Mouse (Mus musculus): Measurements from ENCODE around the gene Zfp109.
"Not testable (repeated sequence)": the region's sequence is repeated elsewhere in the genome, so short reads cannot be mapped to it uniquely, and the experiment has no call there.

The Zfp109 gene

DNA sequence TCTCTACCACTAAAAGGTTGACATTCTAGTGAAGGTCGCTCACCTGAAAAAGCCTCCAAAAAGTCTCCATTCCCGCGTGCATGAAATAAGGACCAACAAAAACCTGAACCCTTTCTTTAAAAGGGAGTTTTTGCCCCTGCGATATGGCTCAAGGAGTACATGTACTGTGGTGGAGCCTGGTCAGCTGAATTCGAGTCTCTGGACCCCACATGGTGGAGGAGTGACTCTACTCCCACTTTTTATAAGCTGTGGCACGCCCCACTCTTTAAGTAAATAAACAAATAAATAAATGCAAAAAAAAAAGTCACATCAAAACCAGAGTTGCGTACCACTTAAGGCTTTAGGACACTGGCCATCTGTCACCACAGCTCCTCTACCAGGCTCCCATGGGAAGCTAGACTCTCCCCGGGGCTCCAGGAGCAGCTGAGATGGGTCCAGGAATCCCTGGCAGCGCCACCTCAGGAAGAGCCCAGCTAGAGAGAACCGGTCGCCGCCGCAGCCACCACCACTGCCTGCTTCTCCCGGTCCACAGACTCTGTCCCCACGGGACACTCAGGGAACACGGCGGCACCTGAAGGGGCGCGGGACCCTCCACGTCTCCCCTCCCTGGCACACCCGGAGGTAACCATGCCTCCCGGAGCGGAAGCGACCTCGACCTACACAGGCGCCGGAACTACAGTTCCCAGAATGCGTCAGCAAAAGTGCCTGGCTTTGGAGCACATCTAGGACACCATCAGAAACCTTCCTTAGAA lies at the start of gene Zfp109:
Gene Zfp109 (minus strand): TSS at position 521 of the 752 bp plus-strand sequence.
- peak; percentile 75 for DNase-seq

GRCm38 (mm10) chr7:24286916-24287315 lies 49.6 kb upstream of the Zfp109 start:
- no peak for DNase-seq

DNA sequence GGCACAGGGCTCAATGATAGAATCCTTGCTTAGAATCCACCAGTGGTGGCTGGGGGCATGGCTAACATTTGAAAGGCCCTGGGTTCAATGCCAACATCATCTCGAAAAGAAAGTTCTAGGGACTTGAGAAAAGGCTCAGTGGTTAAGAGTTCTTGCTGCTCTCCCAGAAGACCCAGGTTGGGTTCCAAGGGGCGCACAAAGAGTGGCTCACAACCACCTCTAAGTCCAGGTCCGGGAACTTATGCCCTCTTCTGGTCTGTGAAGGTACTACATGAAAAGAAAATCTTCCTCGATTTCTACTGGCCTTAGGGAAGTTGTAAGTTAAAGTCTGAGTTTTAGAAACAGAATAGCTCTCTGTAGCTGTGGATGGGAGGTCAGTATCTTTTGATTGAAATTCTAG lies 48.7 kb upstream of the Zfp109 start:
- no peak for DNase-seq

- no peak for DNase-seq
Measured at GRCm38 (mm10) chr7:24280858-24281145, 43.4 kb upstream of the Zfp109 start.

GRCm38 (mm10) chr7:24280031-24280857 lies 42.9 kb upstream of the Zfp109 start:
- DNase-seq = no peak

DNA sequence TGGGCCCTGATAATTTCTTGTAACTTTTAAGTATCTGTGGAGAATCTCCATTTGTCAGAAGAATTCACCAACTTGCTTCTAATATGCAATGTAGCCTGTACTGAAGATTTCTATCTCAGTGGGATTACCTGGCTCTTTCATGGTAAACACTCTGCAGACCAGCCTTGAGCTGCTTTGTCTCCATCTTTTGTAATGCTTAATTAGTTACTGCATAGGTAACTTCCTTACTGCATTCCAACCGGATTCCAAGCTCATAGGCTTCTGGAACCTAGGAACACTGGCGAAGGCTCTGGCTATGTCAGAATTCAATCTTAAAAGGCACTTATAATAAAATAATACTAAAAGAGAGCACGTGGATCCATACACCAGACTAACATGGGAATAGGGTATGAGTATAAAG lies 41.4 kb upstream of the Zfp109 start:
- not testable (repeated sequence) for DNase-seq

DNA sequence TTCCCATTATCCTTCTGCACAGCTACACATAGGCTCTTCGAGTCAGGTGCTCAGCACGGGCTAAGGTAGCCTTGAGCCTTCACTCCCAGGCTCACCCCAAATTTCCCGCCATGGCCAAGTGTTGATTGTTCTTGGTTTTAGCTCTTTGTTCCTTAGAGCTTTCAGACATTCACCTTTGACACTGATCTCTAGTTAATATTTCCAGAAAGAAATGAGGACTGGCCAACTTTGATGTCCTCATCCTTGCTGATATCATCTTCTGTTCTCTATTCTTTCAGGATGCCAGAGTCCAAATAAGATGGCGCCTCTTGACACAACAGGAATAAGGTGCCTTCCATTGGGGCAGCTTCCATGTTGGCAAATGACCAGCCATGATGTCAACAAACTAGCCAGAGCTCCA lies 37.1 kb upstream of the Zfp109 start:
- DNase-seq = no peak

GRCm38 (mm10) chr7:24271191-24271590 lies 33.8 kb upstream of the Zfp109 start:
- no peak for DNase-seq

- DNase-seq = peak; percentile 82
Measured at GRCm38 (mm10) chr7:24270288-24270672, 32.9 kb upstream of the Zfp109 start, which contains the start of gene Zfp93. Gene Zfp93, plus strand, starts transcription at chr7:24270420.

- no peak for DNase-seq
Measured at GRCm38 (mm10) chr7:24269667-24270287, 32.4 kb upstream of the Zfp109 start.

DNA sequence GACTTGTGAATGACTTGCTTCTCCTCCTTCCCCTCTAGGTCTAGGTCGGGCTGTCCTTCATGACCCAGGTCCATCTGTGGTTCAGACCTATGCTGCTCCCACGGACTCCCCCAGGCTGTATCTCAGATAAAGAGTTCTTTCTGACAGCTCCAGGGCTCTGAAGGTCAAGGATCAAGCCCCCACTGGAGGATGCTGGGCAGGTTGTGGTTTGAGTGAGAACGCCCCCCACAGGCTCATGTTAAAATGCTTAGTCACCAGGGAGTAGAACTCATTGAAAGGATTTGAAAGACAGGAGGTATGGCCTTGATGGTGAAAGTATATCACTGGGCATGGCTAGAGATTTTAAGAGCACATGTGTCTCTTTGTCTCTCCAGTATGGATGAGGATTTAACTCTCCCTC lies 31.9 kb upstream of the Zfp109 start:
- no peak for DNase-seq

DNA sequence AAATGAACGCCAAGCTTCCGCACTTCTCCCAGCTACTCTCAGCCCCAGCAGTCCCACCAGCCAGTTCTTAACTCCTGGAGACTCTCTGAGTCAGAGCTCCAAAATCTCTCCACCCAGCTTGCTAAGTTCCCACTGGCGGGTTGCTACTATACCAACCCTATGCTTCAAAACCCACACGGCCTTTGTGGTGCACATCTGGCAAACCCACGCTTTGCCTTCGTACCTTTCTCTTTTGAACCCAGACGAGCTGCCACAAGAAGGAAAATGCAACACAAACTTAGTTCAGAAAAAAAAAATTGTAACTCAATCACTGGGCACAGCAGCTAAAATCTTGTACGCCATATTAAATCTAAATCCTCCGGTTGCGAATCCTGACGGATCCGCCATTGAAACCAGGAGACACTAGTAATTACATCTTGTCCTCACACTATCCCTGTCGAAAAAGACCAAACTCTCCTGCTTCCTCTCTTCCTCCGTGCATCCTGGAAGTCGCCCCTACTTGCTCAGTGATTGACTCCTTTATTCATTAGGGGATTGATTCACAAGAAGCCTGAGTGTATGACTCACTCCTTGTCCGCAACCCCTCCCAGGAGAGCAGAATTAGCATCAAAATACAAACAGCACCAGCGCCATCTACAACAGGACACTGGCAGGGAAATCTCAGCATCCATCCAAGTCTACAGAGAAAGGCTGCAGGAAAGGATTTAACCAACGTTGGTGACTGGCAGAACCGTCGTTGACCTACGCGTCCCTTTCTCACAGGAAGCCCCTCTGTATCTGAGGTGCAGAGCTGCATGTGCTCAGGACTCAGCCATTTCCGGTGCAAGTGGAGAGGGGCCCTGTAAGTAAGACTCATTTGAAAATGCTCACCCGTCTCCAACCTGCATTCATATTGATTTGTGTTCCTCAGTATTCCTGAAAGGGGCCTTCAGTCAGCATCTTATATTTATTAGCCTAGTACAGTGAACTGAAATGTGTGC lies 31.1 kb upstream of the Zfp109 start:
- no peak for DNase-seq

- no peak for DNase-seq
Measured at GRCm38 (mm10) chr7:24260000-24260312, 22.6 kb upstream of the Zfp109 start.

- DNase-seq = no peak
Measured at GRCm38 (mm10) chr7:24259306-24259999, 22.1 kb upstream of the Zfp109 start.

- DNase-seq = peak; percentile 88
Measured at GRCm38 (mm10) chr7:24254633-24255474, 17.5 kb upstream of the Zfp109 start, which contains the start of gene Zfp108. Gene Zfp108, plus strand, starts transcription at chr7:24254794.

DNA sequence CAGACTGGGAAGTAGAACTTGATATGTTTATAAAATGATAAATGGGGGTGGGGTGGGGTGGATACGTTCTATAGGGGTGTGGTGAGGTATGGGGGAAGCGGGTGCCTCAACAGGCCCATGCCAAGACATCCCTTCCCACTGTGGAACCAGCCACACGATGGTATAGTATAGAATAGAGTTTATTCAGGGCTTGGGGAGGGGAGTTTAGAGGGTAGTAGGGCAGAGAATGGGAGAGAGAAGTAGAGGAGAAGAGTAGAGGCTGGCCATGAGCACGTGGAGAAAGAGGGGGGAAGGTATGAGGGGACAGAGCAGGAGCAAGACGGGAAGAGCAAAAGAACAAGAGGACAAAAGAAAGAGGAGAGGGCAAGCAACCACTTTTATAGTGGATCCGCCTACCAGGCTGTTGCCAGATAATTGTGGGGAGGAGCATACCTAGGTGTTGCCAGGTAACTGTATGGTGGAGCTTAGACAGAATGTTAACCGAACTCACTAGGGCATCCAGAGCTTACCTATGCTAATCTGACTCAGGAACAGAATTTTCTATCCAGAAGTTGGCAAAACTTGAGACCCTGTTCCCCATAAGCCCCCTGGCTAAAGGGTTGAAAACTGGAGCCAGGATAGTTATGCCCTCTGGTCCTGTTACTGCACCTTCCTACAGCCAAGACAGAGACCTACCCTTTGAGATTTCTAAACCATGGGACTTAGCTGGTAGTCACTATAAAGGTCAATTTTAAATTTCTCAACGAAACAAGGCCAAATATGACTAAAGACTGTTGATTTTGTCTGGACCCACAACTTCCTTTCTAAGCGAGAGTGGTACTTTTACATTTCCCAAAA lies 16.6 kb upstream of the Zfp109 start:
- no peak for DNase-seq

- DNase-seq = no peak
Measured at GRCm38 (mm10) chr7:24211343-24211742, 26.0 kb downstream of the Zfp109 start, which contains the start of gene Zfp111. Gene Zfp111, minus strand, starts transcription at chr7:24211443.

DNA sequence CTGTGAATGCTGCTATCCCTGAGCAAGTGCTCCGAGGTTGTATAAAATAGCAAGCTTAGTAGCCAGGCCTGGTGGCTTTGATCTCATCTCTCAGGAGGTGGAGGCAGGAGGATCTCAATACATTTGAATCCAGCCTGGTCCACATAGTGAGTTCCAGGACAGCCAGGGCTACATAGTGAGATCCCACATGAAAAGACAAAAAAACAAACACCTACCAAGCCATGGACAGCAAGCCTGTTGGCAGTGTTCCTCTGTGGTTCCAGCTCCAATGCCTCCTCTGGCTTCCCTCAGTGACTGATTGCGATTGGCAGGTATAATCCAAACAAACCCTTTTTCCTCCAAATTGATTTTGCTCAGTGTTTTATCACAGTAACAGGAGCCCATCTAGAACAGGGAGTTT lies 27.1 kb downstream of the Zfp109 start:
- no peak for DNase-seq

- DNase-seq = no peak
Measured at GRCm38 (mm10) chr7:24208282-24208886, 29.0 kb downstream of the Zfp109 start.
